Mouse (Mus musculus) monocyte, adult 2 months (primary cell): ENCODE results near the gene Dhcr24.

Experiments used
- DNase-seq, 2 experiments: peaks; one replicate each; pipeline ENCODE4 v3.0.0; 2022; ENCODE audit warnings: low spot score in 2 of 2, low read depth in 1 of 2

Dhcr24 gene

GRCm38 (mm10) chr4:106560213-106560845, 509 bp upstream of the Dhcr24 start:
- no peak for DNase-seq

GRCm38 (mm10) chr4:106562006-106562405, 1.2 kb downstream of the Dhcr24 start:
- DNase-seq, result no peak

GRCm38 (mm10) chr4:106562837-106563790, 2.3 kb downstream of the Dhcr24 start:
- DNase-seq, result peak; percentile 34 to 50

- no peak for DNase-seq
Observed at GRCm38 (mm10) chr4:106564161-106564560, 3.3 kb downstream of the Dhcr24 start.

- DNase-seq, result no peak
Observed at GRCm38 (mm10) chr4:106569680-106570079, 8.8 kb downstream of the Dhcr24 start.

- DNase-seq, result no peak
Observed at GRCm38 (mm10) chr4:106571081-106571724, 10.4 kb downstream of the Dhcr24 start.

GRCm38 (mm10) chr4:106575022-106575421, 14.2 kb downstream of the Dhcr24 start:
- DNase-seq, result no peak

- no peak for DNase-seq
Observed at GRCm38 (mm10) chr4:106577511-106577910, 16.7 kb downstream of the Dhcr24 start.

- DNase-seq, result no peak
Observed at GRCm38 (mm10) chr4:106581176-106581864, 20.5 kb downstream of the Dhcr24 start.

GRCm38 (mm10) chr4:106581865-106582204, 21.0 kb downstream of the Dhcr24 start:
- DNase-seq, result no peak

- no peak for DNase-seq
Observed at GRCm38 (mm10) chr4:106582428-106583153, 21.8 kb downstream of the Dhcr24 start.

- no peak for DNase-seq
Observed at GRCm38 (mm10) chr4:106584665-106585064, 23.8 kb downstream of the Dhcr24 start.

GRCm38 (mm10) chr4:106587075-106587474, 26.2 kb downstream of the Dhcr24 start:
- DNase-seq, result no peak

- DNase-seq, result no peak
Observed at GRCm38 (mm10) chr4:106590142-106590541, 29.3 kb downstream of the Dhcr24 start.

- DNase-seq, result no peak
Observed at GRCm38 (mm10) chr4:106590871-106591270, 30.0 kb downstream of the Dhcr24 start.

GRCm38 (mm10) chr4:106593636-106594035, 32.8 kb downstream of the Dhcr24 start:
- no peak for DNase-seq

- no peak for DNase-seq
Observed at GRCm38 (mm10) chr4:106596200-106596599, 35.4 kb downstream of the Dhcr24 start.

- DNase-seq, result no peak
Observed at GRCm38 (mm10) chr4:106597055-106597454, 36.2 kb downstream of the Dhcr24 start.

GRCm38 (mm10) chr4:106597741-106598140, 36.9 kb downstream of the Dhcr24 start:
- no peak for DNase-seq

- DNase-seq, result no peak
Observed at GRCm38 (mm10) chr4:106599415-106599814, 38.6 kb downstream of the Dhcr24 start.

GRCm38 (mm10) chr4:106600770-106601169, 39.9 kb downstream of the Dhcr24 start:
- DNase-seq, result no peak
